Mouse (Mus musculus) cortical plate, adult 2 months (tissue): ENCODE data around the gene Gtf2h3.

ENCODE experiments used
- CTCF ChIP-seq: fragments of 200-500 bp; IDR thresholded peaks from 2 replicates; pipeline ENCODE4 v1.5.1; 2011; ENCODE audit warnings: mild to moderate bottlenecking, control low read depth, low read length; ENCODE audit not compliant: insufficient read depth; ENCODE audit errors: extremely low read depth
- POLR2A ChIP-seq: fragments of 200-500 bp; IDR thresholded peaks from 2 replicates; pipeline ENCODE4 v1.6.1; 2011; ENCODE audit warnings: mild to moderate bottlenecking, low read length, control low read depth; ENCODE audit not compliant: insufficient read depth; ENCODE audit errors: extremely low read depth

- 0 out of 2 replicates have a peak, but pooled peaks have one; percentile 86 for TF ChIP-seq POLR2A
- TF ChIP-seq CTCF: no peak
Measured at GRCm38 (mm10) chr5:124578633-124579317, at the start of gene Gtf2h3, which contains the start of gene Eif2b1.
